Mouse (Mus musculus): Measurements from ENCODE around the gene Spp2. TPM values are rescaled to one million over a fixed set of nuclear protein-coding genes. Genes with fewer than 3 reads are reported as not detected.

Spp2 gene
- polyA plus RNA-seq, 1 experiment from 2014 or later, result 18.1 TPM

- Histone ChIP-seq H3K4me3 (replicated peaks; ENCODE audit: low read length) (no peak overlapping the region), H3K4me2 (ENCODE audit: low read depth, low read length) (no peak overlapping the region), H3K27ac (ENCODE audit: low read length) (no peak overlapping the region), H3K27me3 (ENCODE audit: control insufficient read depth, insufficient read depth, low read length) (no peaks in the 10 kb centered on the region), H3K9me3 (replicated peaks; ENCODE audit: control insufficient read depth, low read length) (no peaks in the 10 kb centered on the region), H3K4me1 (ENCODE audit: control insufficient read depth, insufficient read depth, low read length) (no peaks in the 10 kb centered on the region), H3K9ac (ENCODE audit: low read length) (no peak overlapping the region), H3K36me3 (ENCODE audit: control insufficient read depth, insufficient read depth, low read length) (no peaks in the 10 kb centered on the region)
- ATAC-seq (ENCODE audit: insufficient read depth, low FRiP score), result no peak
- WGBS, result 56% methylated on average over 12 of the region's 12 CpGs
Observed at GRCm38 (mm10) chr1:88406078-88406806, 519 bp upstream of the Spp2 start.

DNA sequence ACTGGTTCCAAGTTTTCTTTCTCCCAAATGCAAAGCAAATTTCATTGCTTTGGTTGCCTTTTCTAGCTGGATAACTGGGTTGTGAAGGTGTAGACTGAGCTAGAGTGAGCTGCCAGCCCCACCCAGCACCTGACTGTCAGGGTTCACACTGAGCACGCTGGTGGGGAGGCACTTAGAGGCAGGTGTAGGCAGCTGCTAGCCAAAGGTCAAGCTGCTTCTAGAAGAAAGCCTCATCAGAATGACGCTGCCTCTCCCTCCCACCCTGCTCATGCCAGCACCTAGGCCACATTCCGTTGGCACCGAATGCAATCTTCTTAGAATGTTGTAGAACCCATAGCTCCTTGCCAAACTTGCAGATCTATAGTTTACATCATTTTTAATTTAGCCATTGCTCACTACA lies 1.6 kb downstream of the Spp2 start:
- 68% methylated on average over 4 of the region's 4 CpGs for WGBS
- Histone ChIP-seq H3K27me3 (ENCODE audit: control insufficient read depth, insufficient read depth, low read length) (no peaks in the 10 kb centered on the region), H3K36me3 (ENCODE audit: control insufficient read depth, insufficient read depth, low read length) (no peaks in the 10 kb centered on the region), H3K9ac (ENCODE audit: low read length) (no peak overlapping the region), H3K4me2 (ENCODE audit: low read depth, low read length) (no peak overlapping the region), H3K9me3 (replicated peaks; ENCODE audit: control insufficient read depth, low read length) (no peaks in the 10 kb centered on the region), H3K27ac (ENCODE audit: low read length) (no peak overlapping the region), H3K4me3 (replicated peaks; ENCODE audit: low read length) (no peak overlapping the region), H3K4me1 (ENCODE audit: control insufficient read depth, insufficient read depth, low read length) (no peaks in the 10 kb centered on the region)
- ATAC-seq (ENCODE audit: insufficient read depth, low FRiP score), result peak; percentile 56; the same call in 1 of the 2 replicates

- no peaks in the 10 kb centered on the region for H3K9me3 ChIP-seq (replicated peaks; ENCODE audit: control insufficient read depth, low read length)
- WGBS, result 50% methylated on average over 5 of the region's 5 CpGs
- H3K27ac ChIP-seq (ENCODE audit: low read length), result no peak overlapping the region
- no peak overlapping the region for H3K9ac ChIP-seq (ENCODE audit: low read length)
- H3K27me3 ChIP-seq (ENCODE audit: control insufficient read depth, insufficient read depth, low read length), result no peaks in the 10 kb centered on the region
- ATAC-seq (ENCODE audit: insufficient read depth, low FRiP score), result no peak
- H3K4me3 ChIP-seq (replicated peaks; ENCODE audit: low read length), result no peak overlapping the region
- no peak overlapping the region for H3K4me2 ChIP-seq (ENCODE audit: low read depth, low read length)
- no peaks in the 10 kb centered on the region for H3K36me3 ChIP-seq (ENCODE audit: control insufficient read depth, insufficient read depth, low read length)
- no peaks in the 10 kb centered on the region for H3K4me1 ChIP-seq (ENCODE audit: control insufficient read depth, insufficient read depth, low read length)
Observed at GRCm38 (mm10) chr1:88412013-88412412, 5.3 kb downstream of the Spp2 start.

DNA sequence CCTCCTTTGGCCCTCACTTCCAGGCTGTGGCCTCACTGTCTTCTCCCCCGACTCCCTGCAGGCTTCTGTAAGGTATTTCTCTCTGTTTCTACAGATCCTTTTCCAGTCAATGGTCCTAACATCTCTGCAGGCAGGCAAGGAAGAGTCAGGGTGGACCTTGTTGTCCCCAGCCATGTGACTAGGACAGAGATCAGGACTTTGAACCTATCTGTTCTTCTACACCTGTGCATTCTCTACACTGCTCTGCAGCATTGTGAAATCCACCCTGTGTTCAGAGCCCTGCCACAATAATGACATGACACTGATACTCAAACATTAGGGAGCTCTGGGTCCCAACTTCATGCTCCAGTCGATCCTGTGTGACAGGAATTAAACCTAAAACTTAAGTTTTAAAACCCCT lies 12.2 kb downstream of the Spp2 start:
- Histone ChIP-seq H3K4me1 (ENCODE audit: control insufficient read depth, insufficient read depth, low read length) (no peaks in the 10 kb centered on the region), H3K4me3 (replicated peaks; ENCODE audit: low read length) (no peak overlapping the region), H3K27ac (ENCODE audit: low read length) (no peak overlapping the region), H3K27me3 (ENCODE audit: control insufficient read depth, insufficient read depth, low read length) (no peaks in the 10 kb centered on the region), H3K36me3 (ENCODE audit: control insufficient read depth, insufficient read depth, low read length) (no peaks in the 10 kb centered on the region), H3K9ac (ENCODE audit: low read length) (no peak overlapping the region), H3K4me2 (ENCODE audit: low read depth, low read length) (no peak overlapping the region), H3K9me3 (replicated peaks; ENCODE audit: control insufficient read depth, low read length) (no peaks in the 10 kb centered on the region)
- ATAC-seq (ENCODE audit: insufficient read depth, low FRiP score), result no peak
- 64% methylated on average over 2 of the region's 2 CpGs for WGBS

DNA sequence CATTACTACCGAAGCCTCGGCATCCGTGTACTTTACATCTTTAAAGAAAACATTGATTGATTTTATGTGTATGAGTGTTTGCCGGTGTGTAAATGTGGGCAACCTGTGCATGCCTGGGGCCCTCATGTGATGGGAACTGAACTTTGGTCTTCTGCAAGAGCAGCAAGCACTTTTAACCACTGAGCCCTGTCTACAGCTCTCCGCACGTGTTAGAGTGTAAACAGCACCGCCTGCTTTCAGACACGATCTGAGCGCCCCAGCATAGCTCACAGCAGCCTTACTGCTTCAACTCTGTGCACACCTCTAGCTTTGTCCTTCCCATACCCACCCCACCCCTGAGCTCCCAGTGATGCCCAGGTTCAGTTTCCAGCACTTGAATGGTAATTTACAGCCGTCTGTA lies 15.3 kb downstream of the Spp2 start:
- H3K9ac ChIP-seq (ENCODE audit: low read length), result no peak overlapping the region
- no peaks in the 10 kb centered on the region for H3K27me3 ChIP-seq (ENCODE audit: control insufficient read depth, insufficient read depth, low read length)
- H3K27ac ChIP-seq (ENCODE audit: low read length), result no peak overlapping the region
- H3K4me1 ChIP-seq (ENCODE audit: control insufficient read depth, insufficient read depth, low read length), result no peaks in the 10 kb centered on the region
- WGBS, result 61% methylated on average over 10 of the region's 10 CpGs
- H3K4me3 ChIP-seq (replicated peaks; ENCODE audit: low read length), result no peak overlapping the region
- no peak overlapping the region for H3K4me2 ChIP-seq (ENCODE audit: low read depth, low read length)
- H3K36me3 ChIP-seq (ENCODE audit: control insufficient read depth, insufficient read depth, low read length), result no peaks in the 10 kb centered on the region
- no peak for ATAC-seq (ENCODE audit: insufficient read depth, low FRiP score)
- H3K9me3 ChIP-seq (replicated peaks; ENCODE audit: control insufficient read depth, low read length), result no peaks in the 10 kb centered on the region

- ATAC-seq (ENCODE audit: insufficient read depth, low FRiP score), result no peak
- 54% methylated on average over 7 of the region's 7 CpGs for WGBS
- no peak overlapping the region for H3K9ac ChIP-seq (ENCODE audit: low read length)
- H3K4me1 ChIP-seq (ENCODE audit: control insufficient read depth, insufficient read depth, low read length), result no peaks in the 10 kb centered on the region
- no peak overlapping the region for H3K27ac ChIP-seq (ENCODE audit: low read length)
- no peaks in the 10 kb centered on the region for H3K27me3 ChIP-seq (ENCODE audit: control insufficient read depth, insufficient read depth, low read length)
- H3K36me3 ChIP-seq (ENCODE audit: control insufficient read depth, insufficient read depth, low read length), result no peaks in the 10 kb centered on the region
- no peaks in the 10 kb centered on the region for H3K9me3 ChIP-seq (replicated peaks; ENCODE audit: control insufficient read depth, low read length)
- H3K4me2 ChIP-seq (ENCODE audit: low read depth, low read length), result no peak overlapping the region
- H3K4me3 ChIP-seq (replicated peaks; ENCODE audit: low read length), result no peak overlapping the region
Observed at GRCm38 (mm10) chr1:88422846-88423395, 16.2 kb downstream of the Spp2 start.

DNA sequence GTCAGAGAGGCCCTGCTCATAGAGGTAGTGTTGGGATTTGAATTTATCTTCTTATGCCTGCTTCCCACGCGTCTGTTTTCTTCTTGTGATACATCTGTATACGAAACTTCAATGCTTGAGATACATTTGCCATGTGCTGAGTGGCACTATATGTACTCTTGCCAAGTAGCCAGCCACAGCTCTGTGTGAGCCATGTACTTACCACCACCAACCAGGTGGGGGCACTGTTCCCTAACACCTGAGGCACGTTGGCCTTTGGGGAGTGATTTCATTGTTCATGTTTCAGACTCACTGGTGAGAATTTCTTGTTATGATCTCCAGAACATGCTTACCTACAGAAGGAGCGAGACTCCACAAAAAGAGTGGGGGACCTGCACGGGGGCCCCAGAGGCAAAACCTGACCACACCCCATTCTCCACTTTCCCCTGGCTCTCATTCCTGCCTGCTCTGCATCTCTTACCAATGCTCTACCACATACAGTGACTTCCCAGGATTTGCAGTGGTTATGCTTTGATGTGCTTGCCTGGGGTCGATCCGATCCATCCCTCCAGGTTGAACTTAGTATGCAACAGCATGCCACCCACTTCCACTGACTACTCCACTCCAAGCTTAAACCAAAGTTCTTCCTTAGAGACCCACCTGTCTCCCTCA lies 18.0 kb downstream of the Spp2 start:
- Histone ChIP-seq H3K4me2 (ENCODE audit: low read depth, low read length) (no peak overlapping the region), H3K4me1 (ENCODE audit: control insufficient read depth, insufficient read depth, low read length) (peaks cover 7% of the 10 kb centered on the region; the same call in 1 of the 2 replicates), H3K36me3 (ENCODE audit: control insufficient read depth, insufficient read depth, low read length) (no peaks in the 10 kb centered on the region), H3K4me3 (replicated peaks; ENCODE audit: low read length) (no peak overlapping the region), H3K27ac (ENCODE audit: low read length) (no peak overlapping the region), H3K27me3 (ENCODE audit: control insufficient read depth, insufficient read depth, low read length) (no peaks in the 10 kb centered on the region), H3K9me3 (replicated peaks; ENCODE audit: control insufficient read depth, low read length) (no peaks in the 10 kb centered on the region), H3K9ac (ENCODE audit: low read length) (no peak overlapping the region)
- 20% methylated on average over 8 of the region's 8 CpGs for WGBS
- ATAC-seq (ENCODE audit: insufficient read depth, low FRiP score), result 0 out of 2 replicates have a peak, but pooled peaks have one; percentile 35

DNA sequence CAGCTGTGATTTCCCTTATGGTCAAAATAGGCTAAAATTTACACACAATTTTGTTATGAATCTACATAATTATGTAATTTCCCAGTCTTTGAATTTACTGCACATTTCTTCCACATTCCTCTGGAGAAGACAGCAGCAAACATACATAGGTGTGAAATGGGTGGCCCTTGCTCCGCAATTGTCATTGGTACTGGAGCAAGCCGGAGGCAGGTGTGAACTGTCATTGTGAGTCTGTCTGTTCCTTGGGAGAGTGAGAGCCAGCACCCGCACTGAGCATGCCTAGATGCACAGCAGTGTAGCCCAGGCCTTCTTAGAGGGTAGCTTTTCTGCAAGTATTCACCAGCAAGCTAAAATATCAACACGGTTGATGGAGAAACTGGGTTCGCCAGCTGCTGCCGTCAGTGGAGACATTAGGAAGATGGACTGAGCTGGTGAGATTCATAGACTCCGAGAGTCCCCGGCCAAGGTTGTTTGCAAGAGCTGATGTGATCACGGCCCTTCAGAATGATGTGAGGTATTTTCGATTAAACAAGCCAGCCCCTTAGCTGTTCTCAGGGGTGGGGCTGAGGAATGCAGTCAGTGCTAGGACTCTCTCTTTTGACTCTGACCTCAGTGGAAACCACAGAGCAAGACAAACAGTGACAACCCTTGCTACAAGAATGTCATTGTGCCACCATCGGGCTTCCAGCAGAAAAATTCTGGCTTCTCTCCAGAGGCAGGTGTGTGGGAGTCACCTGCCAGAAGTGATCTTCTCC lies 21.4 kb downstream of the Spp2 start:
- no peaks in the 10 kb centered on the region for H3K27me3 ChIP-seq (ENCODE audit: control insufficient read depth, insufficient read depth, low read length)
- H3K4me1 ChIP-seq (ENCODE audit: control insufficient read depth, insufficient read depth, low read length), result peaks cover 7% of the 10 kb centered on the region; the same call in 1 of the 2 replicates
- 0 out of 2 replicates have a peak overlapping the region, but pooled peaks have one; percentile 3 for H3K4me2 ChIP-seq (ENCODE audit: low read depth, low read length)
- no peaks in the 10 kb centered on the region for H3K9me3 ChIP-seq (replicated peaks; ENCODE audit: control insufficient read depth, low read length)
- H3K9ac ChIP-seq (ENCODE audit: low read length), result no peak overlapping the region
- H3K27ac ChIP-seq (ENCODE audit: low read length), result peak overlapping the region; percentile 17; the same call in 1 of the 2 replicates
- 41% methylated on average over 11 of the region's 11 CpGs for WGBS
- H3K36me3 ChIP-seq (ENCODE audit: control insufficient read depth, insufficient read depth, low read length), result no peaks in the 10 kb centered on the region
- ATAC-seq (ENCODE audit: insufficient read depth, low FRiP score), result peak; percentile 68; the same call in 1 of the 2 replicates
- no peak overlapping the region for H3K4me3 ChIP-seq (replicated peaks; ENCODE audit: low read length)
